Mouse (Mus musculus): ENCODE measurements around the gene Atp1b1. TPM values are rescaled to one million over a fixed set of nuclear protein-coding genes. Genes with fewer than 3 reads are reported as not detected.

Gene Atp1b1
- polyA plus RNA-seq, 1 experiment from 2014 or later, result 184 TPM

GRCm38 (mm10) chr1:164483728-164484127, 25.6 kb upstream of the Atp1b1 start:
- Histone ChIP-seq H3K9me3 (ENCODE audit: control insufficient read depth, low read length) (no peaks in the 10 kb centered on the region), H3K27ac (ENCODE audit: low read length) (no peak overlapping the region), H3K4me1 (ENCODE audit: control insufficient read depth, insufficient read depth, low read length) (0 out of 2 replicates have a peak, but pooled peaks cover 4% of the 10 kb centered on the region), H3K9ac (ENCODE audit: low read depth, low read length) (no peak overlapping the region), H3K27me3 (replicated peaks; ENCODE audit: control insufficient read depth, insufficient read depth, low read length) (no peaks in the 10 kb centered on the region), H3K36me3 (ENCODE audit: control insufficient read depth, insufficient read depth, low read length) (no peaks in the 10 kb centered on the region), H3K4me3 (ENCODE audit: low read length) (no peak overlapping the region), H3K4me2 (ENCODE audit: low read depth, low read length) (no peak overlapping the region)
- no peak for ATAC-seq

- Histone ChIP-seq H3K27me3 (replicated peaks; ENCODE audit: control insufficient read depth, insufficient read depth, low read length) (no peaks in the 10 kb centered on the region), H3K4me3 (ENCODE audit: low read length) (no peak overlapping the region), H3K4me1 (ENCODE audit: control insufficient read depth, insufficient read depth, low read length) (0 out of 2 replicates have a peak, but pooled peaks cover 4% of the 10 kb centered on the region), H3K4me2 (ENCODE audit: low read depth, low read length) (no peak overlapping the region), H3K36me3 (ENCODE audit: control insufficient read depth, insufficient read depth, low read length) (no peaks in the 10 kb centered on the region), H3K9me3 (ENCODE audit: control insufficient read depth, low read length) (no peaks in the 10 kb centered on the region), H3K27ac (ENCODE audit: low read length) (no peak overlapping the region), H3K9ac (ENCODE audit: low read depth, low read length) (no peak overlapping the region)
- WGBS, result 81% methylated on average over 3 of the region's 3 CpGs
- ATAC-seq, result no peak
Measured at GRCm38 (mm10) chr1:164482833-164483232, 24.7 kb upstream of the Atp1b1 start.

GRCm38 (mm10) chr1:164481645-164482354, 23.6 kb upstream of the Atp1b1 start:
- 43% methylated on average over 9 of the region's 9 CpGs for WGBS
- Histone ChIP-seq H3K4me2 (ENCODE audit: low read depth, low read length) (peak overlapping the region; percentile 17; the same call in 1 of the 2 replicates), H3K4me3 (ENCODE audit: low read length) (no peak overlapping the region), H3K9ac (ENCODE audit: low read depth, low read length) (peak overlapping the region; percentile 14; the same call in 1 of the 2 replicates), H3K4me1 (ENCODE audit: control insufficient read depth, insufficient read depth, low read length) (0 out of 2 replicates have a peak, but pooled peaks cover 4% of the 10 kb centered on the region), H3K27me3 (replicated peaks; ENCODE audit: control insufficient read depth, insufficient read depth, low read length) (no peaks in the 10 kb centered on the region), H3K36me3 (ENCODE audit: control insufficient read depth, insufficient read depth, low read length) (no peaks in the 10 kb centered on the region), H3K27ac (ENCODE audit: low read length) (peak overlapping the region; percentile 88), H3K9me3 (ENCODE audit: control insufficient read depth, low read length) (no peaks in the 10 kb centered on the region)
- ATAC-seq, result peak; percentile 78

- H3K4me2 ChIP-seq (ENCODE audit: low read depth, low read length), result peak overlapping the region; percentile 17; the same call in 1 of the 2 replicates
- peak overlapping the region; percentile 14; the same call in 1 of the 2 replicates for H3K9ac ChIP-seq (ENCODE audit: low read depth, low read length)
- WGBS, result 60% methylated on average over 5 of the region's 5 CpGs
- peak overlapping the region; percentile 88 for H3K27ac ChIP-seq (ENCODE audit: low read length)
- ATAC-seq, result peak; percentile 94
- H3K9me3 ChIP-seq (ENCODE audit: control insufficient read depth, low read length), result no peaks in the 10 kb centered on the region
- H3K4me3 ChIP-seq (ENCODE audit: low read length), result no peak overlapping the region
- H3K36me3 ChIP-seq (ENCODE audit: control insufficient read depth, insufficient read depth, low read length), result no peaks in the 10 kb centered on the region
- H3K4me1 ChIP-seq (ENCODE audit: control insufficient read depth, insufficient read depth, low read length), result 0 out of 2 replicates have a peak, but pooled peaks cover 4% of the 10 kb centered on the region
- no peaks in the 10 kb centered on the region for H3K27me3 ChIP-seq (replicated peaks; ENCODE audit: control insufficient read depth, insufficient read depth, low read length)
Measured at GRCm38 (mm10) chr1:164480755-164481644, 22.8 kb upstream of the Atp1b1 start.

GRCm38 (mm10) chr1:164475895-164476294, 17.7 kb upstream of the Atp1b1 start:
- WGBS, result 80% methylated on average over 4 of the region's 4 CpGs
- Histone ChIP-seq H3K4me2 (ENCODE audit: low read depth, low read length) (no peak overlapping the region), H3K27ac (ENCODE audit: low read length) (no peak overlapping the region), H3K4me1 (ENCODE audit: control insufficient read depth, insufficient read depth, low read length) (peaks cover 5% of the 10 kb centered on the region; the same call in 1 of the 2 replicates), H3K27me3 (replicated peaks; ENCODE audit: control insufficient read depth, insufficient read depth, low read length) (no peaks in the 10 kb centered on the region), H3K9me3 (ENCODE audit: control insufficient read depth, low read length) (no peaks in the 10 kb centered on the region), H3K9ac (ENCODE audit: low read depth, low read length) (no peak overlapping the region), H3K4me3 (ENCODE audit: low read length) (no peak overlapping the region), H3K36me3 (ENCODE audit: control insufficient read depth, insufficient read depth, low read length) (no peaks in the 10 kb centered on the region)
- ATAC-seq, result no peak

GRCm38 (mm10) chr1:164474778-164475511, 16.8 kb upstream of the Atp1b1 start:
- Histone ChIP-seq H3K4me1 (ENCODE audit: control insufficient read depth, insufficient read depth, low read length) (peaks cover 5% of the 10 kb centered on the region; the same call in 1 of the 2 replicates), H3K4me2 (ENCODE audit: low read depth, low read length) (no peak overlapping the region), H3K9me3 (ENCODE audit: control insufficient read depth, low read length) (no peaks in the 10 kb centered on the region), H3K9ac (ENCODE audit: low read depth, low read length) (no peak overlapping the region), H3K4me3 (ENCODE audit: low read length) (no peak overlapping the region), H3K27me3 (replicated peaks; ENCODE audit: control insufficient read depth, insufficient read depth, low read length) (no peaks in the 10 kb centered on the region), H3K27ac (ENCODE audit: low read length) (peak overlapping the region; percentile 20; the same call in 1 of the 2 replicates), H3K36me3 (ENCODE audit: control insufficient read depth, insufficient read depth, low read length) (no peaks in the 10 kb centered on the region)
- 40% methylated on average over 7 of the region's 7 CpGs for WGBS
- peak; percentile 58 for ATAC-seq

GRCm38 (mm10) chr1:164474310-164474709, 16.2 kb upstream of the Atp1b1 start:
- Histone ChIP-seq H3K27me3 (replicated peaks; ENCODE audit: control insufficient read depth, insufficient read depth, low read length) (no peaks in the 10 kb centered on the region), H3K36me3 (ENCODE audit: control insufficient read depth, insufficient read depth, low read length) (no peaks in the 10 kb centered on the region), H3K27ac (ENCODE audit: low read length) (peak overlapping the region; percentile 29; the same call in 1 of the 2 replicates), H3K9me3 (ENCODE audit: control insufficient read depth, low read length) (no peaks in the 10 kb centered on the region), H3K4me3 (ENCODE audit: low read length) (no peak overlapping the region), H3K4me1 (ENCODE audit: control insufficient read depth, insufficient read depth, low read length) (peaks cover 5% of the 10 kb centered on the region; the same call in 1 of the 2 replicates), H3K4me2 (ENCODE audit: low read depth, low read length) (no peak overlapping the region), H3K9ac (ENCODE audit: low read depth, low read length) (no peak overlapping the region)
- 69% methylated on average over 6 of the region's 6 CpGs for WGBS
- ATAC-seq, result no peak

- H3K4me1 ChIP-seq (ENCODE audit: control insufficient read depth, insufficient read depth, low read length), result peaks cover 5% of the 10 kb centered on the region; the same call in 1 of the 2 replicates
- H3K4me3 ChIP-seq (ENCODE audit: low read length), result no peak overlapping the region
- no peaks in the 10 kb centered on the region for H3K36me3 ChIP-seq (ENCODE audit: control insufficient read depth, insufficient read depth, low read length)
- H3K27ac ChIP-seq (ENCODE audit: low read length), result no peak overlapping the region
- 93% methylated on average over 7 of the region's 7 CpGs for WGBS
- no peaks in the 10 kb centered on the region for H3K27me3 ChIP-seq (replicated peaks; ENCODE audit: control insufficient read depth, insufficient read depth, low read length)
- no peak for ATAC-seq
- H3K4me2 ChIP-seq (ENCODE audit: low read depth, low read length), result no peak overlapping the region
- no peaks in the 10 kb centered on the region for H3K9me3 ChIP-seq (ENCODE audit: control insufficient read depth, low read length)
- no peak overlapping the region for H3K9ac ChIP-seq (ENCODE audit: low read depth, low read length)
Measured at GRCm38 (mm10) chr1:164473398-164473797, 15.2 kb upstream of the Atp1b1 start.

Measured in intestine, embryonic 16.5 days (tissue).